Mouse (Mus musculus) kidney, postnatal 25 days (tissue): ENCODE data around the gene Dolk.
A peak's percentile ranks its signal among the peaks of the same experiment; 100 is the strongest.

ENCODE experiments used
- DNase-seq, 2 experiments: peaks; one replicate each; pipeline ENCODE4 v3.0.0; 2021; ENCODE audit warnings: mixed read lengths in 2 of 2

The Dolk gene

GRCm38 (mm10) chr2:30249182-30249581 lies 37.0 kb downstream of the Dolk start:
- no peak for DNase-seq

GRCm38 (mm10) chr2:30247681-30248080 lies 38.5 kb downstream of the Dolk start:
- DNase-seq, result no peak

GRCm38 (mm10) chr2:30247036-30247435 lies 39.1 kb downstream of the Dolk start:
- DNase-seq, result no peak

- DNase-seq, result peak in 1 of 2 experiments; percentile 6
Measured at GRCm38 (mm10) chr2:30244595-30245178, 41.4 kb downstream of the Dolk start.

- no peak for DNase-seq
Measured at GRCm38 (mm10) chr2:30243391-30243790, 42.7 kb downstream of the Dolk start.

DNA sequence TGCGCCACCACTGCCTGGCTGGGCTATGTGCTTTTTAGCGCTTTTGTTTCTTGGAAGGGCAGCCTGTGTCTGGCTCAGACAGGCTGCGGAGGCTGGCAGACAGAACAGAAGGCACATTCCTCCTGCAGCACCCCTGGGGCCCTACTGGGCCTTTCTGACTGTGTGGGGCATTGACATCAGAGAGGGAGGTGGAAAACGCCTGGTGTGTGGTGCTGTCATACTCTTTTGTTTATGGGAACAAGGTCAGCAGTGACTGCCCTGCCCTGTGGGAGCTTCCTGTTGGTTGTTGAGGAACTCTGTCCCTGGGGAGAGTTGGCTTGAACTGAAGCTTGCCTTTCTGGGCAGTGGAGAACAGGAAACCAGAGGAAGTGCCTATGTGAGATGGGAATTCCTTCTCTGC lies 43.6 kb downstream of the Dolk start:
- peak; percentile 81 to 93 for DNase-seq

DNA sequence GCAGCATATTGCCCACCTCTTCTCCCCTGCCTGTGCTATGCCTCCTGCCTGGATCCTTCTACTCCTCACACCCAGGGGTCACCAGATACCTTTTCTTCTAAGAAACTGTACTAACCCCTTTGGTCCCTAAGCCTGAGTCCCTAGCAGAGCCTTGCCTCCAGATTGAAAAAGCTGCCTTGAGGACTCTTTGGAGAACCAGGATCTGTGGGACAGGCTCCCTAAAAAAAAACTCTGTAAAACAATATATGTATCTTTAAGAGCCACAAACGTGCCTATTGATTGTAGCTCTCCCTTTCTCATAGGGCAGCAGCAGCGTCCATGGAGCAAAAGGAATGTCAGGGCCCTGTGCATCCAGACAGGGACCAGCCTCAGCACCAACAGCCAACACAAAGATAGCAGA lies 45.9 kb downstream of the Dolk start, which contains the start of gene Gm28035:
Gene Gm28035 (plus strand): TSS at position 301 of the 400 bp plus-strand sequence.
- no peak for DNase-seq

DNA sequence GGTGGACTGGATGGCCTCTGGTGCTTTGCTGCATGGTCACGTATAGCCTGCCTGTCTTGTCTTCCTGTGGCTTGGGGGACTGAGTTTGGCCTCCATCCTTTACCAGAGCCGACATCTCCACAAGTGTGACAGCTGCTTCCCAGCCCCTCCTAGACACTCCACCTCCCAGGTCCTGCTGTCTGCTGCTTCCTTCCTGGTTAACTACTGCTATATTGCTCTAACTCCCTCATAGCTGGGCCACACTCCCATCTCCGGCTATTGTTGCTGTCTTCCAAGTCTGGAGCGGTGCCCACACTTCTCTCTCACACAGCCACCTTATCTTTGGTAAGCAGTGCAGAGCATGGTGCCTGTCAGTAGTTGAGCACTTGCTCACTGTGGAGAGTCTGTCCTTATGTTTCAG lies 46.4 kb downstream of the Dolk start:
- DNase-seq, result peak; percentile 78 to 87

DNA sequence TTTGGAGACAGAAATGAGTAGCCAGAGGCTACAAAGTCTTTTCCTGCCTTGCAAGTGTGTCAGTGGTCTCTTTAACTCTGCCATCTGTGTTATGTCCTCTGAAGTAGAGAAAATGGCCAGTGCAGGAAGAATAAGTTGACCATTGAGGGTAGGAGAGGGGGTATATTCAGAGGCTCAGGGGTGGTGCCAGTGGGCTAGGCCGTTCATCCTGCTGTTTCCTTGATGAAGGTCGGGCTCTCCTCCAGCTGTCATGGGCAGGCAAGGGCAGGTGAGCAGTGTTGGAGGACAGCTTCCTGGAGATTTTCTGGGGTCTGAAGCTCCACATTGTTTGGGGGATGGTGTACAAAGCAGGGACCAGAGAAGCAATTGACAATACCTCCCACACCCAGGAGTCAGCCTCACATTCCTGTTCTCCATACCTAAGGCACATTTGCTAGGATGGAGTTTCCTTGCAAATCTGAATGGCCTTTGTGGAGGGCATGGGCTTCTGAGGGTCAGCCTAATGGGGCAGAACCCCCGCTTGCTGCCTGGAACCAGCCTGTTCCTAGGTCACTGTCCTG lies 47.1 kb downstream of the Dolk start:
- no peak for DNase-seq

DNA sequence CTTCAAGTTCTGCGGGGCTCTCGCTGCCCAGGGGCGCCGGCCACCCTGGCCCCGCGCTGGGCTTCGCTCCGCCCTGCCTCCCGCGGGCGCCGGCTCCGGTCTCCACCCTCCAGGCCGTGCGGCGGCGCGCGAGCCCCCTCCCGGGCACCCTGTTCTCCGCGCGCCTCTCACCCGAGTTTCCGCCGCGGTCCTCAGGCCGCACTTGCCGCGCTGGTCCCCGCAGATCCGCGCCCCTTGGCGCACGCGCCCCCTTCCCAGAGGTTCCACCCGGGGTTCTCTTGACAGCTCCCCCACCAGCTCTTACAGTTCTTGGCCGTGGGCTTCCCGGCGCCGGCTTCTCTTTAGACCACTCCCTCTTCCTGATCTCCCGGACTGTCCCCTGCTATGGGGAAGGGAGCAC lies 48.3 kb downstream of the Dolk start:
- peak; percentile 76 to 92 for DNase-seq

DNA sequence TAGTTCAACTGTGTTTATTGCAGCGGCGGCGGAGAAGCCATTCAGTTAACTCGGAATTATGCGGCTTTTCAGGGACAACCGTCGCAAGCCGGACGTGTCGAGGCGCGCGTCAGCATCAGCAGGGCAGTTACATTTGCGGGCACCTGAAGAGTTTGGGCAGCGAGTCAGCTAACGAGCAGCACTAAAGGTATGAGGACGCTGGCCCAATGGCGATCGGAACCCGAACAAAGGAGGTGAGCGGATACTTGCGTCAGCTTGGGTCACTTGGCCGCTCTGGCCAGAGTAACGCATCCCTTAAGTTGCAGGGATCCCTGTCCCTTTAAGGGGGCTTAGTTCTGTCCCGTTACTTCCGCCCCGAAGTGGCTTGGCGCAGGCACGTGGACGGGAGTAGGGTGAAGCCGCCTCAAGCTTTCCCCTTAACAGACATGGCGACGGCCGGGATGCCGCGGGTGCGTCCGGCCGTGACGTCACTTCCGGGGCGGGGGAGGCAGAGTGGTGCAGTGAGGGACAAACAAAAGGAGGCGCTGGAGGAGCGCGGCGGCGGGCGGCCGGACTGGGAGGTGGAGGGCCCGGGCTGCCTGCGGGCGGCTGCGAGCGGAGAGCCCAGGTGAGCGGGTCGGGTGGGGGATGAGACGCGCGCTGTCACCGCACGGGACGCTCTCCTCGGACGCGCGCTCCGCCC lies 48.8 kb downstream of the Dolk start, which contains the start of gene Lrrc8a:
Gene Lrrc8a (plus strand): TSS at position 517 of the 682 bp plus-strand sequence.
- DNase-seq, result peak; percentile 100

DNA sequence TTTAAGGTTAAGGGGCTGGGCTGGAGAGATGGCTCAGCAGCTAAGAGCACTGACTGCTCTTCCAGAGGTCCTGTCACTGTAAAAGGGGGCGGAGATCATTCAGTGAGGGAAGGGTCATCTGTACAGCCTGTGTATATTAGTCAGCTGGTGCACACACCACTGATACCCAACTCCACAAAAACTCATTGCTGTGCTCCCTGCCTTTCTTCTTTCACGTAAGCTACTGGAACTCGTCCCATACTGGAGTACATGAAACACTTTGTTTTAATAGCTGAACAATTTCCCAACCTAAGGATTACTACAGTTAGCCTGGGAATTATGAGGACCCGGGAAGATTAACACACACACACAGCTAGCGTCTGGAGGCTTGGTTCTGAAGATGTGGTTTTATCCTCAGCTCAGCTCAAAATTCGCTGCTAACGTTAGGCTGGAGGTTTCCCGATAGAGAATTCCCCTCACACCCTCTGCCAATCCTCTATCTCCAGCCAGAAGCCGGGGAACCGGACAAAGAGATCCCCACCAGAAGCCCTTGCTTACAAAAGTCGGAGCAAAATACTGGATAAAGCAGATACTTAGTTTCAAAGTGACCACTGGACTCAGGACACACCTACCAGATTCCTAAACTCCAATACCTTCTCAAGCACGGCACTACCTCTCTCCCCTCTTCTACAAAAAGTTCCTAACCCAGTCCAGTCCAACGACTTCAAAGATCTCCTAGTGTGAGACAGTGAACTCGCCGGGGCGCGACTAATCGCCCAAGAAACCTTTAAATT lies 49.5 kb downstream of the Dolk start:
- DNase-seq, result no peak

GRCm38 (mm10) chr2:30235593-30235992 lies 50.5 kb downstream of the Dolk start:
- no peak for DNase-seq
